Mouse (Mus musculus) urinary bladder, adult 2 months (tissue): ENCODE measurements around the gene Mag. TPM values are rescaled to one million over a fixed set of nuclear protein-coding genes. Genes with fewer than 3 reads are reported as not detected.
A peak's percentile ranks its signal among the peaks of the same experiment; 100 is the strongest.
"Not testable (repeated sequence)": the region's sequence is repeated elsewhere in the genome, so short reads cannot be mapped to it uniquely, and the experiment has no call there.

Experiments
- DNase-seq: peaks from one replicate; pipeline ENCODE4 v3.0.0; 2022; ENCODE audit warnings: low spot score
- polyA plus RNA-seq: library from polyadenylated mRNA; depleted of rRNA; stranded (reverse); fragments of >200 nt; gene quantifications from 2 replicates; pipeline ENCODE4 v1.2.3, GENCODE M21; 2012; rRNA removed

The Mag gene
- polyA plus RNA-seq = 0.81 and 1.1 TPM in 2 replicates

DNA sequence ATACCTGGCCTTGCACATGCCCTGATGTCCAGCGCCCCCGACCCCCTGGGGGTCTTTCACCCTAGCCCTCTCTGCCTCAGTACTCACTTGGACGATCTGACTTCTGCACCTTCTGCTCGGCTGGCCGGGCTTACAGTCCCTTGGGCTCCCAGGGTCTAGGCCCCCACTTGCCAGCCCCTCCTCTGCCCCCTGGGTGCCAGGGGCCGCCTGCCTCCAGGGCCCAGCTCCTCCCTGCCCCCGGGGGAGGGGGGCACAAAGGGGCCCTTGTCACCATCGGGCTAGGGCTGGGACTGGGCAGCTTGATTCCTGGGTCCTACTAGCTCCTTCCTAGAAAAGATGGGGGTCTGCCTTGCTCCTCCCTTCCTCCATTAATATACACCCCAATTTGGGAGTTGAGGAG is at the start of gene Mag:
TSS of gene Mag (minus strand) at position 142 of the 400 bp plus-strand sequence.
- no peak for DNase-seq

GRCm38 (mm10) chr7:30964366-30964765 is 49.7 kb upstream of the Mag start:
- DNase-seq = no peak

DNA sequence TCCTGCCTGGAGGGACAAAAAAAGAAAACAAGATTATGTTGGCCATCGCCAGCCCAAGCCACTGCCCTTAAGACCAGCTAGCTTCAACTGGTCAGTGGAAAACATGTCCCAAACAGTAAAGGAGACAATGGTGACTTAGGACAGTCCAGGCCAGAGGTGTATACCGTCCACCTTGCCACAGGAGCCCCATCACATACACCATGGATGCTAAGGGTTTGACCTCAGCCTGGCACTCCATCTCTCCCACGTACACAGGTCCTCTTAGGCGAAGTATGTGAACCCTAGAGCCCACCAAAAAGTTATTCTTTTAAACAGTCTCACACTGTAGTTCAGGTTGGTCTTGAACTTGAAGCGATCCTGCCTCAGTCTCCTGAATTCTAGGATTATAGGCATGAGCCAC is 48.2 kb upstream of the Mag start:
- no peak for DNase-seq

- no peak for DNase-seq
Measured at GRCm38 (mm10) chr7:30959786-30960349, 45.2 kb upstream of the Mag start.

DNA sequence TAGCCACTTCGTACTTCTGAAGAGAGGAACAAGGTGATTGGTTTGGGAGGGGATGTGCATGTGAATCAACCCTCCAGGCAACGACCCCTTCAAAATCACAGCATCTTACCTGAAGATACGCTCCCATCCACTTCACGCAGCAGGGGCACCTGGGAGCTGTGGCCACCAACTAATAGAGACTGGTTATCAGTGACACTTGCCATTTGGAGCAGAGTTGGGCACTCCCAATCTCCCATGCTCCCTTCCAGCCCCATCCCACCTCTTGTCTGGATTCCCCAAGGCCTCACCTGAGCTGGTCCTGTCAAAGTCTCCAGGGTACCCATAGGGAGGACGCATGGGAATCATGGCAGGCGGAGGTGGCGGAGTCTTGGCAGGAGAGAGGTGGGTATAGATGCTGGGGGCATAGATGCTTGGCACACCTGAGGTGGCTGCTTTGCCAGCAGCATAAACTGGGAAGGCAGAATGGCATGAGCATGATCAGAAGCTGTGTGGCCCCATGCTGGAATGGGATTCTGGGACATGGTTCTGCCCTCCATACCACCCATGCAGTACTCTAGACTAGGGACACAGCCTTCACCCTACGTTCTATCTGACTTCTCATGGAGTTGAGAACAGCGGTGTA is 44.3 kb upstream of the Mag start:
- DNase-seq = no peak

GRCm38 (mm10) chr7:30958109-30958865 is 43.6 kb upstream of the Mag start:
- no peak for DNase-seq

GRCm38 (mm10) chr7:30957367-30957783 is 42.7 kb upstream of the Mag start:
- peak; percentile 96 for DNase-seq

DNA sequence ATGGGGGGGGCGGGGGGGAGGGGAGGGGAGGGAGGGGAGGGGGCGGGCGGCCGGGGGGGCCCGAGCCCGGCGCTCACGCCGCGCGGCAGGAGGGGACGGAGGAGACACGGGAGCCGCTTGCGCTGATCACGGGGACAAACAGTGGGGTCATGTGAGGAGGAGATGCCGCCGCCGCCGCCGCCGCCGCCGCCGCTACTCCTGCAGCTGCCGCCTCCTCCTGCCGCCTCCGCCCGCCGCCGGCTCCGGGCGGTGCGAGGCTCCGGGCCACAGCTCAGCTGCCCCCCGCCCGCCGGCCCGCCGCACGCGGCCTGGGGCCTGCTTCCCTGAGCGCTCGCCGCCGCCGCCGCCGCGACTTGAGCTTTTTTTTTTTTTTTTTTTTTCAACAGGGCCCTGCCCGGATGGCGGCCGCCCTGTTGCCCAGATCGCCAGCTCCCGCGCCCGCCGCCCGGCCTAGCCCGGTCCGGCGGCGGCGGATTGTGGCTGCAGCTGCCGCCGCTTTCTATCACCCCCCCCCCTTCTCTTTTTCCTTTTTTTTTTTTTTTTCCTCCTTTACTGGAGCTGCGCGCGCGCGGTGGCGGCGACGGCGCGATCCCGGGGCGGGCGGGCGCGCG is 42.2 kb upstream of the Mag start, which contains the start of gene Usf2:
TSS of gene Usf2 (minus strand) at position 48 of the 611 bp plus-strand sequence.
- peak; percentile 66 for DNase-seq

DNA sequence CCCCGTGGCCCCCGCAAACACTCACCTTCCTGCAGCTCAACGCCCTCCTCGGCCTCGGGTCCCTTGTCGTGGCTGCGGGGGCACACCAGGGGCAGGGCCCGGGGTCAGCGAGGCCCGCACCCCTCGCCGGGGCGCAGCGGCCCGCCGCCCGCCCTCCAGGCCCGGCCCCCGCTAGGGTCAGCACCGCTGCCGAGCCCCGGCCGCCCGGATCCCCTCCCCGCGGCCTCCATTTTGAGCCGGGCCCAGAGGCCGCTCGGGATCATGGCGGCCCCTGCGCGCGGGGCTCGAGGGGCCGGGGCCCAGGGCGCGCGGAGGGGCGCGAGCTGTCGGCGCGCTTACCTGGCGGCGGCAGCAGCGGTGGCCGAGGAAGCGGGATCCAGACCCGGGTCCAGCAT is 41.7 kb upstream of the Mag start:
- DNase-seq = no peak

GRCm38 (mm10) chr7:30955584-30956356 is 41.1 kb upstream of the Mag start:
- peak; percentile 92 for DNase-seq

DNA sequence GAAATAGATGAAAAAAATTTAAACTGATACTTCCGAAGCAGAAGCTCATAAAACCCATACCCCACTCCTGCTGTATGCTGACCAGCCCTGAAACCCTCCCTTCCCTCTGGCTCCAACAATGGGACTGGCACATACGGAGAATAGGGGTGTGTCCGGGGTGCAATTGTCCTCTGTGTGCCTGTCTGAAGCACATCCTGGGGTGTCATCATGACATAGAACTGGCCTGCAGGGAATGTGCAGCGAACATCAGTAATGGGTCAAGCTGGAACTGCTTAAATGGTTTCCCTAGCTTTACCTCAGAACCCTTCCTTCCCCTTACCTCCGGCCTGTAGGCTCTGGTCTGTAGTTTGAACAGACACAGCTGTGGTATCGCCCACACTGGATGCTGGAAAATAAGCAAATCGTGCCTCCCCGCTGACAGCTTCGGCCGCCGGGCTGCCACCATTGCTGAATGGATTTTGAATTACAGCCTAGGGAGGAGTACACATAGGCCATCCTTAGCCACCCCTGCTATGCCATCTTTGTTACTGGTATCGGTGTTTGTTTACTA is 40.4 kb upstream of the Mag start:
- no peak for DNase-seq

- DNase-seq = no peak
Measured at GRCm38 (mm10) chr7:30954036-30954435, 39.4 kb upstream of the Mag start.

GRCm38 (mm10) chr7:30953459-30953858 is 38.8 kb upstream of the Mag start:
- no peak for DNase-seq

DNA sequence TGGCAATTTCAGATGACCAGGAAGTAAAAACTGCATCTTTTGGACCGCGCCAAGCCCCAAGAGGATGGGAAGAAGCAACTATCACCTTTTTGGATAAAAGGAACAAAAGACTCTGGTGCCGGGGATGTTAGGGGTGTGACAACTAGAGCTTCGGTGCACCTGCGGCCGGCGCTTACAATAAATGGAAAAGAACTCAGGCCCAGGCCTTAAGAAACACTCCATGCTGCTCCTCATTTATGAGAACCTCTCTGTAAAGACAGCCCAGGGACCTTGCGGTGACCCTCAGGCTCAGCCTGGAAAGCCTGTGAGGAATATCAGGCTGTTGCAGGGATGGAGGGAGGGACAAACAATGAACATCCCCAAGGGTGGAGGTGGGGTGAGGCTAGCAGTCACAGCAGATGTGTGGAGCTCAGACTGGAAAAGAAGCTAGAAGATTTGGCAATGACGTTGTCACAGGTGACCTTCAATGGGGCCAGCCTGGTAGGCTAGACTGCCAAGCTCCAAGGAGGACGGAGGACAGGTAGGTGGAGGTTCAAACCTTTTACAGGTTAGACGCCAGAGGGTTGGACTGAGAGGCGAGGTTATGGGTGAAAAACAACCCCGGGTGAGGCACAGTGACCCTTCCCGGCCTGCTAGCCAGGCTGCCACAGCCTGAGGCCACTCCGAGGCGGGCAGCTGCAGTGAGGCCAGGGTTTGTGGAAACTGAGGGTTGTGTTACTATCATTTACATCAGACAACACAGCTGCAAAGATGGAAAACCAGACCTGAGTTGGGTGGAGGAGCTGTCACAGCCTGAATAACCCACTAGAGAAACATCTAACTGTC is 38.0 kb upstream of the Mag start:
- DNase-seq = no peak

- DNase-seq = not testable (repeated sequence)
Measured at GRCm38 (mm10) chr7:30949902-30950301, 35.2 kb upstream of the Mag start.

- DNase-seq = no peak
Measured at GRCm38 (mm10) chr7:30945876-30946275, 31.2 kb upstream of the Mag start.

GRCm38 (mm10) chr7:30945466-30945865 is 30.8 kb upstream of the Mag start:
- not testable (repeated sequence) for DNase-seq

GRCm38 (mm10) chr7:30944706-30945105 is 30.0 kb upstream of the Mag start:
- not testable (repeated sequence) for DNase-seq

GRCm38 (mm10) chr7:30943909-30944635 is 29.4 kb upstream of the Mag start, which contains the start of gene Hamp:
Gene Hamp, minus strand, starts transcription at chr7:30944032.
- DNase-seq = no peak

DNA sequence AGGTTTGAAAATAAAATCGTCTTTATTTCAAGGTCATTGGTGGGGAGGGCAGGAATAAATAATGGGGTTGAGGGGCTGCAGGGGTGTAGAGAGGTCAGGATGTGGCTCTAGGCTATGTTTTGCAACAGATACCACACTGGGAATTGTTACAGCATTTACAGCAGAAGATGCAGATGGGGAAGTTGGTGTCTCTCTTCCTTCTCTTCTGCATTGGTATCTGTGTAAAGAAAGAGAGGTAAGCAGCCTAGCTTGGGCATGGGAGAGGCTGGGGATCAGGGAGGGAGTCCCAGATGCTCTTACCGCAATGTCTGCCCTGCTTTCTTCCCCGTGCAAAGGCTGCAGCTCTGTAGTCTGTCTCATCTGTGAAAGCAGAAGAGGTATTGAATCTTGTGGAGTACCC is 27.7 kb upstream of the Mag start:
- not testable (repeated sequence) for DNase-seq
